Mouse (Mus musculus): ENCODE measurements around the gene Selplg. TPM values are rescaled to one million over a fixed set of nuclear protein-coding genes. Genes with fewer than 3 reads are reported as not detected.

The Selplg gene
- polyA plus RNA-seq, 1 experiment: 274 TPM

- H3K27ac ChIP-seq (ENCODE audit: insufficient read depth, low read length): no peak overlapping the region
- 89% methylated on average over 6 of the region's 6 CpGs for WGBS
- no peak overlapping the region for H3K4me3 ChIP-seq (ENCODE audit: extremely low read depth, insufficient read depth, insufficient read length)
- H3K27me3 ChIP-seq (ENCODE audit: control insufficient read depth, insufficient read depth, low read length): no peaks in the 10 kb centered on the region
- peaks cover 8% of the 10 kb centered on the region for H3K36me3 ChIP-seq (ENCODE audit: control insufficient read depth, insufficient read depth, low read length)
- H3K4me1 ChIP-seq (ENCODE audit: control insufficient read depth, insufficient read depth, insufficient read length): peaks cover 3% of the 10 kb centered on the region; the same call in 1 of the 2 replicates
- no peak for TF ChIP-seq POLR2A (IDR thresholded peaks at IDR 0.05; ENCODE audit: low read depth, low read length)
- no peak for TF ChIP-seq CTCF (IDR thresholded peaks at IDR 0.05; ENCODE audit: extremely low read depth, insufficient read depth, insufficient read length, insufficient replicate concordance)
- DNase-seq (ENCODE audit: low read depth in 1 of 2, low spot score in 2 of 2): no peak
These were observed 32.5 kb upstream of the Selplg start for GRCm38 (mm10) chr5:113864992-113865391.

- Histone ChIP-seq H3K27me3 (ENCODE audit: control insufficient read depth, insufficient read depth, low read length) (no peaks in the 10 kb centered on the region), H3K4me3 (ENCODE audit: extremely low read depth, insufficient read depth, insufficient read length) (no peak overlapping the region), H3K4me1 (ENCODE audit: control insufficient read depth, insufficient read depth, insufficient read length) (peaks cover 5% of the 10 kb centered on the region; the same call in 1 of the 2 replicates), H3K36me3 (ENCODE audit: control insufficient read depth, insufficient read depth, low read length) (peaks cover 8% of the 10 kb centered on the region), H3K27ac (ENCODE audit: insufficient read depth, low read length) (no peak overlapping the region)
- DNase-seq (ENCODE audit: low read depth in 1 of 2, low spot score in 2 of 2): no peak
- TF ChIP-seq POLR2A (IDR thresholded peaks at IDR 0.05; ENCODE audit: low read depth, low read length): no peak
- TF ChIP-seq CTCF (IDR thresholded peaks at IDR 0.05; ENCODE audit: extremely low read depth, insufficient read depth, insufficient read length, insufficient replicate concordance): no peak
- WGBS: 98% methylated on average over 12 of the region's 12 CpGs
These were observed 31.6 kb upstream of the Selplg start for GRCm38 (mm10) chr5:113863994-113864393.

- Histone ChIP-seq H3K36me3 (ENCODE audit: control insufficient read depth, insufficient read depth, low read length) (peaks cover 8% of the 10 kb centered on the region), H3K27ac (ENCODE audit: insufficient read depth, low read length) (no peak overlapping the region), H3K4me3 (ENCODE audit: extremely low read depth, insufficient read depth, insufficient read length) (no peak overlapping the region), H3K27me3 (ENCODE audit: control insufficient read depth, insufficient read depth, low read length) (no peaks in the 10 kb centered on the region), H3K4me1 (ENCODE audit: control insufficient read depth, insufficient read depth, insufficient read length) (peaks cover 5% of the 10 kb centered on the region; the same call in 1 of the 2 replicates)
- TF ChIP-seq CTCF (IDR thresholded peaks at IDR 0.05; ENCODE audit: extremely low read depth, insufficient read depth, insufficient read length, insufficient replicate concordance) (no peak), POLR2A (IDR thresholded peaks at IDR 0.05; ENCODE audit: low read depth, low read length) (no peak)
- DNase-seq (ENCODE audit: low read depth in 1 of 2, low spot score in 2 of 2): no peak
- 92% methylated on average over 4 of the region's 4 CpGs for WGBS
These were observed 30.0 kb upstream of the Selplg start for GRCm38 (mm10) chr5:113862418-113862817.

GRCm38 (mm10) chr5:113861294-113861693 is 28.9 kb upstream of the Selplg start:
- TF ChIP-seq POLR2A (IDR thresholded peaks at IDR 0.05; ENCODE audit: low read depth, low read length) (no peak), CTCF (IDR thresholded peaks at IDR 0.05; ENCODE audit: extremely low read depth, insufficient read depth, insufficient read length, insufficient replicate concordance) (peak; percentile 32; the same call in 1 of the 2 replicates)
- H3K4me1 ChIP-seq (ENCODE audit: control insufficient read depth, insufficient read depth, insufficient read length): peaks cover 5% of the 10 kb centered on the region; the same call in 1 of the 2 replicates
- peaks cover 8% of the 10 kb centered on the region for H3K36me3 ChIP-seq (ENCODE audit: control insufficient read depth, insufficient read depth, low read length)
- 97% methylated on average over 8 of the region's 8 CpGs for WGBS
- no peaks in the 10 kb centered on the region for H3K27me3 ChIP-seq (ENCODE audit: control insufficient read depth, insufficient read depth, low read length)
- no peak overlapping the region for H3K27ac ChIP-seq (ENCODE audit: insufficient read depth, low read length)
- H3K4me3 ChIP-seq (ENCODE audit: extremely low read depth, insufficient read depth, insufficient read length): no peak overlapping the region
- DNase-seq (ENCODE audit: low read depth in 1 of 2, low spot score in 2 of 2): no peak

GRCm38 (mm10) chr5:113858971-113859370 is 26.5 kb upstream of the Selplg start:
- H3K27me3 ChIP-seq (ENCODE audit: control insufficient read depth, insufficient read depth, low read length): no peaks in the 10 kb centered on the region
- peak overlapping the region; percentile 21; the same call in 1 of the 2 replicates for H3K27ac ChIP-seq (ENCODE audit: insufficient read depth, low read length)
- peaks cover 5% of the 10 kb centered on the region; the same call in 1 of the 2 replicates for H3K4me1 ChIP-seq (ENCODE audit: control insufficient read depth, insufficient read depth, insufficient read length)
- H3K4me3 ChIP-seq (ENCODE audit: extremely low read depth, insufficient read depth, insufficient read length): no peak overlapping the region
- no peak for DNase-seq (ENCODE audit: low read depth in 1 of 2, low spot score in 2 of 2)
- peaks cover under 1% of the 10 kb centered on the region; the same call in 1 of the 2 replicates for H3K36me3 ChIP-seq (ENCODE audit: control insufficient read depth, insufficient read depth, low read length)
- TF ChIP-seq CTCF (IDR thresholded peaks at IDR 0.05; ENCODE audit: extremely low read depth, insufficient read depth, insufficient read length, insufficient replicate concordance) (no peak), POLR2A (IDR thresholded peaks at IDR 0.05; ENCODE audit: low read depth, low read length) (no peak)
- WGBS: 25% methylated on average over 5 of the region's 5 CpGs

GRCm38 (mm10) chr5:113858550-113858949 is 26.1 kb upstream of the Selplg start:
- TF ChIP-seq CTCF (IDR thresholded peaks at IDR 0.05; ENCODE audit: extremely low read depth, insufficient read depth, insufficient read length, insufficient replicate concordance) (no peak), POLR2A (IDR thresholded peaks at IDR 0.05; ENCODE audit: low read depth, low read length) (no peak)
- WGBS: 76% methylated on average over 10 of the region's 10 CpGs
- Histone ChIP-seq H3K36me3 (ENCODE audit: control insufficient read depth, insufficient read depth, low read length) (no peaks in the 10 kb centered on the region), H3K4me3 (ENCODE audit: extremely low read depth, insufficient read depth, insufficient read length) (no peak overlapping the region), H3K27me3 (ENCODE audit: control insufficient read depth, insufficient read depth, low read length) (no peaks in the 10 kb centered on the region), H3K27ac (ENCODE audit: insufficient read depth, low read length) (0 out of 2 replicates have a peak overlapping the region, but pooled peaks have one; percentile 13), H3K4me1 (ENCODE audit: control insufficient read depth, insufficient read depth, insufficient read length) (peaks cover 5% of the 10 kb centered on the region; the same call in 1 of the 2 replicates)
- no peak for DNase-seq (ENCODE audit: low read depth in 1 of 2, low spot score in 2 of 2)

- TF ChIP-seq CTCF (IDR thresholded peaks at IDR 0.05; ENCODE audit: extremely low read depth, insufficient read depth, insufficient read length, insufficient replicate concordance): no peak
- no peak for TF ChIP-seq POLR2A (IDR thresholded peaks at IDR 0.05; ENCODE audit: low read depth, low read length)
- 90% methylated on average over 8 of the region's 8 CpGs for WGBS
- H3K27ac ChIP-seq (ENCODE audit: insufficient read depth, low read length): no peak overlapping the region
- peaks cover 5% of the 10 kb centered on the region; the same call in 1 of the 2 replicates for H3K4me1 ChIP-seq (ENCODE audit: control insufficient read depth, insufficient read depth, insufficient read length)
- H3K36me3 ChIP-seq (ENCODE audit: control insufficient read depth, insufficient read depth, low read length): no peaks in the 10 kb centered on the region
- no peak for DNase-seq (ENCODE audit: low read depth in 1 of 2, low spot score in 2 of 2)
- H3K4me3 ChIP-seq (ENCODE audit: extremely low read depth, insufficient read depth, insufficient read length): no peak overlapping the region
- no peaks in the 10 kb centered on the region for H3K27me3 ChIP-seq (ENCODE audit: control insufficient read depth, insufficient read depth, low read length)
These were observed 25.2 kb upstream of the Selplg start for GRCm38 (mm10) chr5:113857631-113858030.

All from spleen, adult 2 months (tissue).